Mouse (Mus musculus) brain, embryonic 14.5 days (tissue): ENCODE measurements at regions not wholly inside any gene's neighbourhood (a gene's known extent, or its start where the extent isn't known, plus 50 kb on each side); places are given as distances from the start of the nearest gene placed in this dataset.

Experiments used
- DNase-seq: peaks from one replicate; pipeline ENCODE4 v3.0.0-alpha.2; 2011; ENCODE audit warnings: low read depth
- CTCF ChIP-seq: fragments of 200-500 bp; IDR thresholded peaks from 2 replicates; pipeline ENCODE4 v1.5.1; 2012; ENCODE audit warnings: inconsistent platforms, mild to moderate bottlenecking, moderate library complexity, borderline replicate concordance; ENCODE audit not compliant: insufficient read depth, insufficient read length; ENCODE audit errors: extremely low read depth
- POLR2A ChIP-seq: fragments of 200-500 bp; IDR thresholded peaks from 2 replicates; pipeline ENCODE4 v1.6.1; 2012; ENCODE audit warnings: mild to moderate bottlenecking, inconsistent platforms, borderline replicate concordance; ENCODE audit not compliant: poor library complexity, insufficient read depth, insufficient read length, severe bottlenecking; ENCODE audit errors: extremely low read depth

DNA sequence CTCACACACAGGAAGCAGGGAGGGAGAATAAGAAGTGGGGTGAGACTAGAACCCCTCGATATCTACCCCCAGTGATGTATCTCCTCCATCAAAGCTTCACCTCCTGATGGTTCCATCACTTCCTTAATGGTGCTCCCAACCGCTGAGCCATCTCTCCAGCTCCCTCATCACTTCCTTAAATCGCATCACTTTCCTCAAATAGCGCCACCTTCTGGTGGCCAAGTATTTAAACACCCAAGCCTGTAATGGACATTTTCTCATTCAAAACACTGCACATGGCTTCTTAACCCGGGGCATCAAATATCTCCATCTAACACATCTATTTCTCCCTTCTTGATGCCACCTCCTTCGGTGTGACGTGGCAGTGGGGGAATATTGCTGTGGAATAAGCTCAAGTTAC is 324.3 kb upstream of the Tmem132c start:
- DNase-seq: peak; percentile 17
- TF ChIP-seq CTCF (peak; percentile 22; the same call in 1 of the 2 replicates), POLR2A (no peak)

DNA sequence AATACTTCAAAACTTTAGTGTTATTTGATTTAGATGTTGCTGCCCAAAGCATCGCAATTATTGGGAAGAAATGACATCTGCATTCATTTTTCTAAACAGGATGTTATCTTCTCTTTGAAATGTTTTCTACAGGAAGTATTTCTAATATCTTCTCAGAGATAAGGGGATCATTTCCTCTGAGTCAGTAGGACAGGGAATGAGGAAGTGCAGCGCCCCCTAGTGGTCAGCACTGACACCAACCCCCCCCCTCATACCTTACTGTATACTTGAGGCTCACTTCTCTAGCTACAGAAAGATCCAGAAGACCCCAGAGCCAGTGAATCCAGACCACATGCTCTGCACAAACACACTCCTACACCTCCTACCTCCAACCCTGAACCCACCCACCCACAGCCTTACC is 308.1 kb upstream of the Tmem132c start:
- no peak for DNase-seq
- TF ChIP-seq POLR2A (no peak), CTCF (peak; percentile 29; the same call in 1 of the 2 replicates)

DNA sequence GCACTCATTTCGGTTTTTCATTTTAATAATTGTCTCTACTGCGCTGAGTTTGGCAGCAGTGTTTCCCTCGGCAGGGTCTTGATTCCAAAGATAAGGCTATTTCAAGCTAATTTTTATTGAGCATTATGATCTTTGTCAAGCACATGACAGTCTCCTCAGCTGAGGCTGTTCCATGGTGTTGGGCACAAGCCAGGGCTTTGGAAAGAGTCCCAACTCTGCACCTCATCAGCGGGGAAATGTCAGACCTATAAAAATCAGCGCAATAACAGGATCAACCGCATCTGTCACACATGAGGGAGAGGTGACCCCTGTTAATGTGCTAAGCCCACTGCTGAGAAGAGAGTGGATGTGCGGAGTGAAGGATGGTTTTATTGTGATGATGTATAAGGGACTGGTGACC is 296.7 kb upstream of the Tmem132c start:
- TF ChIP-seq CTCF (no peak), POLR2A (no peak)
- peak; percentile 33 for DNase-seq

DNA sequence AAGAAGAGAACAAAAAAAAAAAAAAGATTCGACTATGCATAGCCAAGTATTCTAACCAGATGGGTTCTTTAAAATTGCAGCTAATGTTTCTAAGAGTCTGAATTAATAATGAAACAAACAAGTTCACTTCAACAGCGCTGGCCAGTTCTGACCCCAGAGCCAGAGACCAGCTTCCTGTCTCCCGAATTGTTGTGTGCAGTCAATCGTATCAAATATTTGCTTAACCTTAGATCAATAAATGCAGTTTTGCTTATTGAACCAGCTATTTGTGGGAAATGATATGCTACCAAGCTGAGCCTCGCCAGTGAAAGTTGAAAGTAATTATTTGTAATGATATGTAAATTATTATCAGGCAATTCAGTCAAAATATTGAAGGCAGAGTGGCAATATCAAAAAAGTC is 287.4 kb upstream of the Tmem132c start:
- DNase-seq: no peak
- TF ChIP-seq POLR2A (no peak), CTCF (no peak)

DNA sequence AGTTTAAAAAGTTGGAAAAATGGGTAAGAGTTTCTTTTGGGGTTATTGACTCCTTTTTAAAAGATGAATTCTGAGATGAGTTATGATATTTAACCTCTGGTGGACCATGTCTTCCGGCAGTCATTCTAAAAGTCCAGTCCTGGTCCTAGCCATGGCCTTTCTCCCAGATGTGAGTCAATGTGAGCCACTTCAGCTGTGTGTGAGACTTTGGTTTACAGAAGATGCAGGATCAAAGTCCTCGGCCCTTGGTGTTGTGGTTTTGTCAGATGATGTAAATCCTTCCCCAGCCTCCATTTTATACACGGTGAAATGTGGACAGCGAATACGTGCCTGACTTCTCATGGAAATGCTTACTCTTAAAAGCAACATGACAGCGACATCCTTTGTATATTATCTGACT is 287.0 kb upstream of the Tmem132c start:
- TF ChIP-seq POLR2A (no peak), CTCF (no peak)

DNA sequence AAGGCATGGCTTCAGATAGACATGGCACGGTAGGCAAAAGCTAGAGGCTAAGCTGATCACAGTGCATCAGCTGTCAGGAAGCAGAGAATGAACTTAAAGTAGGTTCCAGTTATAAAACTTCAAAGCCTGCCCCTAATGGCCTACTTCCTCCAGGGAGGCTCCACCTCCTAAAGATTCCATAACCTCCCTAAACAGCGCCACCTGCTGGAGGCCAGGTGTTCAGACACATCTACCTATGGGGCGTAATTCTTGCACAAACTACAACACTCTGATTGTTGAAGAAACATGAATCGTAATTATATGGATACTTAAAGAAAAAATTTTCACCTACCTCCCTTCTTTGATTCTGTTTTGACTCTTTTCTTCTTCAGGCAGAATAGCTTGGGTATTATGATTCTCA is 277.0 kb upstream of the Tmem132c start:
- no peak for TF ChIP-seq CTCF
- TF ChIP-seq POLR2A: no peak
- no peak for DNase-seq

More for the DNA sequence above, 287.0 kb upstream of the Tmem132c start:
- no peak for DNase-seq

DNA sequence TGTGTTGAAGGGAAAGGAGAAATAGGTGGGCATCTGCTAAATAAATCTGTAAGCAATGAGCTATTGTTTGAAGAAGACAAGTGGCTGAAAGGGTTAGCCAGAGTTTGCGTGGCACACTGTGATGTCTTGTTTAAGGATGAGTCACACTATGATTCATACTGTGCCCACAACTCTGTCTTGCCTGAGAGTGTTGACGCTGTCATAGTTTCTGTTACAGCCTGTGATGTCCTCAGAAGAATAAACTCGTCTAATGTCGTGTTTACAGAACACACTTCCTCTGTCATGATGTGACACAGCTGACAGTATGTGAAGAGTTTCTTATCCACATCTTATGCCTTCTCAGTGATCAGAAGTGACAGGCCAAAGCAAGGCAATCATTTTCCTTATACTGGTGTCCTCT is 274.5 kb upstream of the Tmem132c start:
- DNase-seq: no peak
- no peak for TF ChIP-seq CTCF
- TF ChIP-seq POLR2A: no peak

DNA sequence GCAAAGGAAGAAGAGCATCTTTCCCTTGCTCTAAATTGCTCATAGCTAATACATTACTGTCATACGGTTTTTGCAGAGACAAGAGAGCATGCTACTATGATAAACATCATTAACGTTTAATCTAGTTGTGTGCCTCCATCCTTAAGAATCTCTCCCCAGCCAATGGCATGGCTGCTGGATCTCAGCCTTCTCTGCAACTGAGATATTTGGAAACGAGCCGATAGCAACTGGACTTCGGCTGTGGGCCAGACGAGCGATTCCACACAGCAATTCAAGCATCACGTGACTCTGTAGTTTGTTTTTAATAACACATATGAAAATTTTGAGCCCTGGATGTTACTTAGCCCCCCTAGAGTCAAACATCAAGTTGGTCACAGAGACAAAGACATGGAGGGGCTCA is 272.2 kb upstream of the Tmem132c start:
- no peak for DNase-seq
- TF ChIP-seq CTCF: no peak
- TF ChIP-seq POLR2A: no peak

DNA sequence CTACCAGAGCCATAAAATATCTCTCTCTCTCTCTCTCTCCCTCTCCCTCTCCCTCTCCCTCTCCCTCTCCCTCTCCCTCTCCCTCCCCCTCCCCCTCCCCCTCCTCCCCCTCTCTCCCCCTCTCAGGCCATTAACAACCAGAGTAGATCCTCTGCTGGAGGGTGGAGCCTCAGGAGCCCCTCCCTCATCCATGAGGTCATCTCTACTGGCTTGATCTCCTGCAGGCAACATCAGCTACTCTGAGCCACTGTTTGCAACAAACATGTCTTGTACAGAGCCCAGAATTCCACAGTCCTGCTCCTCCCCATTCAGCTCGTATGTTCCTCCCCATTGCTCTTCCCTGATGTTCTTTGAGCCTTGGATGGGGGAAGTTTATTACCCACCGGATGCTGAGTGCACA is 270.3 kb upstream of the Tmem132c start:
- DNase-seq: no peak
- TF ChIP-seq POLR2A (no peak), CTCF (no peak)

DNA sequence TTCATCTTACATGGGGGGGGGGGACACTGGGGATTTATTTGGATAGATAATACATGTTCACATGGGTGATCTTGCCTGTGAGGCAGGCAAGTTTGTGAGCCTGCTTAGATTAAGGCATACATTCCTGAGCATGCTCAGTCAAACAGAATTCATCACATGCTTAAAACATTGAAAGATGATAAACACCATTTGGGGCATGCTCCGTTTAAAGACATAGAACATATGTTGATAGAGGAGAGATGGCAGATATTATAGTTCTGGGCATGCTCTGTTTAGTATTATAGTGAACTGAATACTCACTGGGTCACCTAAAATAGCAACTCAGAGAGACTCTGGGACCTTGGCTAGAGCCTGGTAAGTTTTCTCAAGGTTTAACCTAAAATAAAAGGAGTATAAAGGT is 269.6 kb upstream of the Tmem132c start:
- DNase-seq: no peak
- no peak for TF ChIP-seq POLR2A
- TF ChIP-seq CTCF: no peak

DNA sequence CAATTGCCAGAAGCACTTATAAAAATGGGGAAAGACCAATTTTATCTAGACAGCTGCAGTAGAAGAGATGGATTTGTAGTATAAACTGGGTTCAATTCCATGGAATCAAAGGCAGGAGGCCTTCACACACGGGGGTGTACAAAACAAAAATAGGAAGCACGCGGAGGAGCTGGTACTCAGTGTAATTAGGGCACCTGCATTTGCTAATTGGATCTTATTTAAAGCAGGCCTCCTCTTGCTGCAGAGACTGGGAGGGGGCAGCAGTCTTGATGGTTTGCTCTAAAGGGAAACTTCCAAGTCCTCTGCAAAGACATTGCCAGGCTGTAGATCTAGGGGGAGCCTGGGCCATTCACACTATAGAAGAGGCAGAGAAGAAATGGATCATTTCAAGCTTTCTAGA is 268.2 kb upstream of the Tmem132c start:
- TF ChIP-seq POLR2A (no peak), CTCF (no peak)
- DNase-seq: peak; percentile 69

DNA sequence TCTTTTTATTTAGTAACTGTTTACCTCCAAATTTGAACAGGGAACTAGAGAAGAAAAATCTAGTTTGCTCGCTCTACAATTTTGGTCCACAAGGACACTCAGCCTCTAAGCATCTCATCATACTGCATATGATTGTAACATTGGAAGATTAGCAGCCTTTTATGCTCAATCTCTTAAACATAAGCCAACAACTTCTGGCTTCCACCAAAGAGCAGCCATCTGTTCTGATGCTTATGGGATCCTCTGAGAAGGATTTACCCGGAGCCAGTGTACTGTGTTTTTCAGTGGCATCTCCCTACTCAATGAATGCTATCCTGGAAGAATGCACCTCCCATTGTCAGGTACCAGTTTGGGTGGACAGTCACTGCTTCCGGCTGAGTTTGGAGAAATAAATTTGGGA is 267.0 kb upstream of the Tmem132c start:
- TF ChIP-seq POLR2A: no peak
- TF ChIP-seq CTCF: no peak
- peak; percentile 55 for DNase-seq
